Mouse (Mus musculus): ENCODE measurements around the gene Rgl3. TPM values are rescaled to one million over a fixed set of nuclear protein-coding genes. Genes with fewer than 3 reads are reported as not detected.

Gene Rgl3
- polyA plus RNA-seq, 1 experiment from 2014 or later: 1.3 TPM

- Histone ChIP-seq H3K9me3 (ENCODE audit: control insufficient read depth, low read length) (no peaks in the 10 kb centered on the region), H3K27ac (no peak overlapping the region), H3K36me3 (replicated peaks; ENCODE audit: control insufficient read depth, insufficient read depth) (peaks cover 95% of the 10 kb centered on the region), H3K4me3 (replicated peaks; ENCODE audit: low read length) (no peak overlapping the region), H3K9ac (no peak overlapping the region), H3K27me3 (ENCODE audit: control insufficient read depth, insufficient read depth, low read length) (no peaks in the 10 kb centered on the region), H3K4me1 (replicated peaks; ENCODE audit: control insufficient read depth, insufficient read depth, low read length) (no peaks in the 10 kb centered on the region), H3K4me2 (replicated peaks) (no peak overlapping the region)
- 91% methylated on average over 5 of the region's 5 CpGs for WGBS
- DNase-seq (ENCODE audit: low spot score): no peak
- ATAC-seq (ENCODE audit: low FRiP score): peak; percentile 2; the same call in 1 of the 2 replicates
These were observed 21.8 kb upstream of the Rgl3 start for GRCm38 (mm10) chr9:22011055-22011454.

DNA sequence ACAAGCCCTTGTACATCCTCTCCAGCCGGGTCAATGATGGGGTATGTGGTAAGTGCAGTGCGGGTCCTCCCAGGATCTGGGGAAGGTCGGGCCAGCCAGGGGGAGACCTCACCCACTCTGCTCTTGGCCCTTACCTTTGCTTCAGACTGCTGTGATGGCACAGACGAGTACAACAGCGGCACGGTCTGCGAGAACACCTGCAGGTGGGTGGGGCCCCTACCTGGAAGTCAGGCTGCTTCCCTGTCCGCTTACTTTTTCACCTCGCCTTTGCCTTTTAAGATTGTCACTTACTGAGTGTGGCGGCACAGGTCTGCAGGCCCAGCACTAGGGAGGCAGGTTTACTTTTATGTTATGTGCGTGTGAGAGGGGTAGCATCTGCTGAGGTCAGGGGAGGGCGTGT lies 15.3 kb upstream of the Rgl3 start:
- no peak for DNase-seq (ENCODE audit: low spot score)
- Histone ChIP-seq H3K27me3 (ENCODE audit: control insufficient read depth, insufficient read depth, low read length) (no peaks in the 10 kb centered on the region), H3K27ac (no peak overlapping the region), H3K9ac (no peak overlapping the region), H3K4me1 (replicated peaks; ENCODE audit: control insufficient read depth, insufficient read depth, low read length) (peaks cover 21% of the 10 kb centered on the region), H3K36me3 (replicated peaks; ENCODE audit: control insufficient read depth, insufficient read depth) (peaks cover 53% of the 10 kb centered on the region), H3K9me3 (ENCODE audit: control insufficient read depth, low read length) (no peaks in the 10 kb centered on the region), H3K4me3 (replicated peaks; ENCODE audit: low read length) (0 out of 2 replicates have a peak overlapping the region, but pooled peaks have one; percentile 71), H3K4me2 (replicated peaks) (no peak overlapping the region)
- WGBS: 92% methylated on average over 12 of the region's 12 CpGs
- ATAC-seq (ENCODE audit: low FRiP score): no peak

- peak overlapping the region; percentile 84 for H3K27ac ChIP-seq
- H3K27me3 ChIP-seq (ENCODE audit: control insufficient read depth, insufficient read depth, low read length): no peaks in the 10 kb centered on the region
- H3K4me2 ChIP-seq (replicated peaks): peak overlapping the region; percentile 80
- H3K9me3 ChIP-seq (ENCODE audit: control insufficient read depth, low read length): no peaks in the 10 kb centered on the region
- peaks cover 21% of the 10 kb centered on the region for H3K4me1 ChIP-seq (replicated peaks; ENCODE audit: control insufficient read depth, insufficient read depth, low read length)
- DNase-seq (ENCODE audit: low spot score): peak; percentile 51
- peak overlapping the region; percentile 71 for H3K4me3 ChIP-seq (replicated peaks; ENCODE audit: low read length)
- peak overlapping the region; percentile 77 for H3K9ac ChIP-seq
- under 1% methylated on average over 18 of the region's 18 CpGs for WGBS
- ATAC-seq (ENCODE audit: low FRiP score): no peak; the same call in 1 of the 2 replicates
- peaks cover 39% of the 10 kb centered on the region for H3K36me3 ChIP-seq (replicated peaks; ENCODE audit: control insufficient read depth, insufficient read depth)
These were observed 13.9 kb upstream of the Rgl3 start for GRCm38 (mm10) chr9:22003163-22003554.

DNA sequence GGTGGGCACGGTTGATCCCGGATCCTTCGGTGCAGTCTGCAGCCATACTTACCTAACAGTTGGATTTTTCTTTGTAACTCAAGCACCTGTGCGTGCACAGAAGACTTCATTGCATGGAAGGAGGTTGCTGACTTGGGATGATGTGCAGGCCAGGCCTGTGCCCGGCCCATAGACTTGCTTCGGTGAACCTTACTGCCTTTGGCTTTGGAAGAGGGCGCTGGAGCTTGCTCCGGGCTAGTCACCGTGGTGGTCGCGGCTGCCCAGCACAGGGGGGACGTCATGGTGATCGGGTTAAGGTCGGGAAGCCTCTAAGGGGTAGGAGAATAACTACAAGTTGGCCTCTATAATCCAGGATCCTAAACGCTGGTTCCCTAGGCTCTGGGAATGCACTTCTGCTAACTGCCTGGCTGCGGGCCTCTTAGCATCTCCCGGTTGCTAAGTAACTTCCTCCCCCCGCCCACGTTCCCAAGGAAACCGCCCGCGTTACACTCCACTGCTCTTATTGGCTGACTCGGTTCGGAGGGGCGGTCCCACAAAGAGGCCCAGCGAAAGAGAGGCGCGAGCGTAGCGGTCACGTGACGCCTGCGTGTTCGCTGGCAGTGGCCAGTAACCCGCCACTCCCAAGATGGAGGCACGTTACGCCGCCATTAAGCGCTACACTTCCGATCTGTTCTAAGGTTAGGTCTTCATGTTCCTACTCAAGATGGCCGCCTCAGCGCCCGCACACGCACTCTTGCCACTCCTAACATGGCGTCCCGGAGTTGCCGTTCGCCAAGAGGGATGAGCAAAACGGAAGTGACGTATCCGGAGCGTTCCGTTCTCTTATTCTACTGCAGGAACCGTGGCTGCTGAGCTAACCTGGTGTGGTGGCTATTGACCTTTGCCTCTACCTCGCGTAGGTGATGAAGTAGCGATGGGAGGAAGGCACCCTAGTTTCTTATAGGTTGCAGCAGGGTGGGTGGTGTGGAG lies 13.2 kb upstream of the Rgl3 start, which contains the start of the genes Ccdc151 and Prkcsh:
TSS of gene Ccdc151 (minus strand) at position 441 of the 969 bp plus-strand sequence.
TSS of gene Prkcsh (plus strand) at position 613 of the 969 bp plus-strand sequence.
- Histone ChIP-seq H3K27ac (peak within 1 kb of the TSS; percentile 84), H3K9me3 (ENCODE audit: control insufficient read depth, low read length) (no peaks in the 10 kb centered on the region), H3K27me3 (ENCODE audit: control insufficient read depth, insufficient read depth, low read length) (no peaks in the 10 kb centered on the region), H3K36me3 (replicated peaks; ENCODE audit: control insufficient read depth, insufficient read depth) (peaks cover 33% of the 10 kb centered on the region), H3K4me3 (replicated peaks; ENCODE audit: low read length) (peak within 1 kb of the TSS; percentile 71), H3K9ac (peak within 1 kb of the TSS; percentile 77), H3K4me1 (replicated peaks; ENCODE audit: control insufficient read depth, insufficient read depth, low read length) (peaks cover 21% of the 10 kb centered on the region), H3K4me2 (replicated peaks) (peak within 1 kb of the TSS; percentile 80)
- 5% methylated on average over 57 of the region's 57 CpGs for WGBS
- ATAC-seq (ENCODE audit: low FRiP score) (peak; percentile 99), DNase-seq (ENCODE audit: low spot score) (peak; percentile 98)

DNA sequence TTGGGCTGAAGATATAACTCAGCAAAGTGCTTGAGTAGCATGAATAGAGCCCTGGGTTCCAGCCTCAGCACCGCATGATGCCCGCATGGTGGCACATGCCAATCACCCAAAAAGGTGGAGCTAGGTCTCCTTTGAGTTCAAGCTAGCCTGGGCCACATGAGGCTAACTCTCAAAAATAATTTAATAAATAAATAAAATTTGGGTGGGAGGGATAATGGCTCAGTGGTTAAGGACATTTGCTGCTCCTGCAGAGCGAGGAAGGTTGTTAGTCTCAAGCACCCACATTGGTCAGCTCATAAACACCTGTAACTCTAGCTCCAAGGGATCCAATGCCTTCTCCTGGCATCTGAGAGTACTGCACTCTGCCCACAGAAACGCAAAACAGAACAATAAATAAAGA lies 12.4 kb upstream of the Rgl3 start:
- no peak for ATAC-seq (ENCODE audit: low FRiP score)
- no peaks in the 10 kb centered on the region for H3K27me3 ChIP-seq (ENCODE audit: control insufficient read depth, insufficient read depth, low read length)

GRCm38 (mm10) chr9:22000296-22000695 lies 11.1 kb upstream of the Rgl3 start:
- Histone ChIP-seq H3K9ac (no peak overlapping the region), H3K9me3 (ENCODE audit: control insufficient read depth, low read length) (no peaks in the 10 kb centered on the region), H3K4me2 (replicated peaks) (no peak overlapping the region), H3K27ac (no peak overlapping the region), H3K27me3 (ENCODE audit: control insufficient read depth, insufficient read depth, low read length) (no peaks in the 10 kb centered on the region), H3K4me1 (replicated peaks; ENCODE audit: control insufficient read depth, insufficient read depth, low read length) (peaks cover 21% of the 10 kb centered on the region), H3K36me3 (replicated peaks; ENCODE audit: control insufficient read depth, insufficient read depth) (peaks cover 12% of the 10 kb centered on the region), H3K4me3 (replicated peaks; ENCODE audit: low read length) (no peak overlapping the region)
- ATAC-seq (ENCODE audit: low FRiP score) (no peak), DNase-seq (ENCODE audit: low spot score) (no peak)
- 94% methylated on average over 6 of the region's 6 CpGs for WGBS

More for the DNA sequence above, 12.4 kb upstream of the Rgl3 start:
- Histone ChIP-seq H3K9ac (no peak overlapping the region), H3K4me3 (replicated peaks; ENCODE audit: low read length) (no peak overlapping the region), H3K4me1 (replicated peaks; ENCODE audit: control insufficient read depth, insufficient read depth, low read length) (peaks cover 21% of the 10 kb centered on the region), H3K36me3 (replicated peaks; ENCODE audit: control insufficient read depth, insufficient read depth) (peaks cover 24% of the 10 kb centered on the region), H3K9me3 (ENCODE audit: control insufficient read depth, low read length) (no peaks in the 10 kb centered on the region), H3K27ac (no peak overlapping the region), H3K4me2 (replicated peaks) (peak overlapping the region; percentile 56)
- no peak for DNase-seq (ENCODE audit: low spot score)
- 83% methylated on average over 4 of the region's 4 CpGs for WGBS

GRCm38 (mm10) chr9:21996178-21996867 lies 7.1 kb upstream of the Rgl3 start:
- Histone ChIP-seq H3K4me2 (replicated peaks) (no peak overlapping the region), H3K9ac (no peak overlapping the region), H3K27ac (no peak overlapping the region), H3K4me3 (replicated peaks; ENCODE audit: low read length) (no peak overlapping the region), H3K4me1 (replicated peaks; ENCODE audit: control insufficient read depth, insufficient read depth, low read length) (no peaks in the 10 kb centered on the region), H3K36me3 (replicated peaks; ENCODE audit: control insufficient read depth, insufficient read depth) (no peaks in the 10 kb centered on the region), H3K9me3 (ENCODE audit: control insufficient read depth, low read length) (no peaks in the 10 kb centered on the region), H3K27me3 (ENCODE audit: control insufficient read depth, insufficient read depth, low read length) (peaks cover 6% of the 10 kb centered on the region)
- ATAC-seq (ENCODE audit: low FRiP score) (no peak), DNase-seq (ENCODE audit: low spot score) (no peak)
- WGBS: 87% methylated on average over 3 of the region's 3 CpGs

- WGBS: 79% methylated on average over 4 of the region's 4 CpGs
- ATAC-seq (ENCODE audit: low FRiP score): no peak
- Histone ChIP-seq H3K4me1 (replicated peaks; ENCODE audit: control insufficient read depth, insufficient read depth, low read length) (peaks cover 18% of the 10 kb centered on the region; the same call in 1 of the 2 replicates), H3K4me3 (replicated peaks; ENCODE audit: low read length) (no peak overlapping the region), H3K9me3 (ENCODE audit: control insufficient read depth, low read length) (no peaks in the 10 kb centered on the region), H3K27me3 (ENCODE audit: control insufficient read depth, insufficient read depth, low read length) (peaks cover 46% of the 10 kb centered on the region), H3K27ac (no peak overlapping the region), H3K36me3 (replicated peaks; ENCODE audit: control insufficient read depth, insufficient read depth) (no peaks in the 10 kb centered on the region), H3K4me2 (replicated peaks) (no peak overlapping the region), H3K9ac (no peak overlapping the region)
- no peak for DNase-seq (ENCODE audit: low spot score)
These were observed 3.0 kb upstream of the Rgl3 start for GRCm38 (mm10) chr9:21992227-21992626.
